In the genomic region with DNA sequence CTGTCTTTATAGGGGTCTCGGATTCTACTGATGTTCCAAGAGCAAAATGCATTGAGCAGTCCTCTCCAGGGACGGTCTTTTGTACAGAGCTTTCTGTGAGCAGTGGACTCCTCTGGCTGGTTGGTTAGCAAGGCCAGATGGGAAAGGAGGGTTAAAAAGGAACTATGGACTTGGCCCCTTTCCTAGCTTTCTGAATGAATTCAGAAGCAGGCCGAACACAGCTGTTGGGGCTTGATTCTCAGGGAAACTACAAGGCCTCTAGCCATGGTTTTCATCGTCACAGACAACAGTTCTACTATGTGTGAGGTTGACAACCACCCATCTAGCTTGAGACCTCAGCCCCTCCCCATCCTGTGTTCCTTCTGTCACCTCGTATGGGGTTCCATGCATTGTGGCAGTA, we compare ENCODE assay signal across 23 mouse cellular contexts. TPM values are rescaled to one million over a fixed set of nuclear protein-coding genes. Genes with fewer than 3 reads are reported as not detected.
DNase-seq lines count a peak whose midpoint lies in the region; ATAC-seq and TF ChIP-seq lines count a peak whose summit lies in the region.
"Had no signal": no experiment of that assay in that cellular context is flagged by ENCODE, and none has a peak within 500 bp of the region (broad histone marks: within the 10 kb centered on the region; RNA-seq: fewer than 3 reads in every experiment).

No protein-coding gene starts in this region.

- H3K9ac ChIP-seq in heart, postnatal 0 days (replicated peaks; ENCODE audit: low read depth, low read length), result no peak overlapping the region
- H3K9ac ChIP-seq in midbrain, embryonic 14.5 days (replicated peaks; ENCODE audit: low read length), result no peak overlapping the region
- H3K9ac ChIP-seq: embryonic facial prominence, embryonic 12.5 days; hindbrain, embryonic 15.5 days; liver, postnatal 0 days; neural tube, embryonic 15.5 days had no signal

- no peak overlapping the region for H3K27ac ChIP-seq in heart, postnatal 0 days (ENCODE audit: low read depth)
- H3K27ac ChIP-seq in midbrain, embryonic 14.5 days (replicated peaks; ENCODE audit: low read depth, low read length), result no peak overlapping the region
- H3K27ac ChIP-seq in midbrain, embryonic 10.5 days (replicated peaks), result no peak overlapping the region
- H3K27ac ChIP-seq: embryonic facial prominence, embryonic 12.5 days; hindbrain, embryonic 15.5 days; neural tube, embryonic 15.5 days had no signal

- intact Hi-C loops in heart, postnatal 36 days (cut with DNase I), result no loop called here

- H3K36me3 ChIP-seq in heart, postnatal 0 days (replicated peaks; ENCODE audit: control insufficient read depth, insufficient read depth, low read length), result no peaks in the 10 kb centered on the region
- H3K36me3 ChIP-seq in midbrain, embryonic 14.5 days (ENCODE audit: control insufficient read depth, insufficient read depth, low read length), result no peaks in the 10 kb centered on the region
- H3K36me3 ChIP-seq in midbrain, embryonic 10.5 days, result no peaks in the 10 kb centered on the region
- H3K36me3 ChIP-seq: embryonic facial prominence, embryonic 12.5 days; hindbrain, embryonic 15.5 days; neural tube, embryonic 15.5 days had no signal

- no peak for TF ChIP-seq EP300 in heart, postnatal 0 days (IDR thresholded peaks at IDR 0.05; ENCODE audit: low read depth)

- no peaks in the 10 kb centered on the region for H3K4me1 ChIP-seq in heart, postnatal 0 days (ENCODE audit: control insufficient read depth, insufficient read depth)
- no peaks in the 10 kb centered on the region for H3K4me1 ChIP-seq in midbrain, embryonic 14.5 days (ENCODE audit: control insufficient read depth, insufficient read depth, low read length)
- no peaks in the 10 kb centered on the region for H3K4me1 ChIP-seq in midbrain, embryonic 10.5 days
- H3K4me1 ChIP-seq: embryonic facial prominence, embryonic 12.5 days; hindbrain, embryonic 15.5 days; neural tube, embryonic 15.5 days had no signal

- no peak for TF ChIP-seq CTCF in heart, postnatal 0 days (IDR thresholded peaks at IDR 0.05; ENCODE audit: low read depth)

- peak; percentile 30 for DNase-seq in heart, postnatal 0 days (ENCODE audit: low spot score)
- DNase-seq in heart, postnatal 36 days, result no peak
- peak; percentile 21 to 28 for DNase-seq in kidney, postnatal 4 days
- DNase-seq in kidney, postnatal 25 days, result no peak
- DNase-seq in midbrain, embryonic 14.5 days, result peak; percentile 2
- no peak for DNase-seq in midbrain, embryonic 10.5 days (ENCODE audit: low spot score)
- no peak for DNase-seq in urinary bladder, postnatal 14 days (ENCODE audit: low spot score)
- DNase-seq: adrenal gland, postnatal 10 days; B cell, adult 2 months; cerebellum, adult 18-20 months; gastrocnemius, postnatal 25 days; liver; liver, postnatal 0 days; right cerebral cortex, postnatal 4 days; thymus, postnatal 4 days had no signal

- 59% methylated on average over 5 of the region's 5 CpGs for WGBS in heart, postnatal 0 days
- 81% methylated on average over 5 of the region's 5 CpGs for WGBS in midbrain, embryonic 14.5 days
- 85% methylated on average over 5 of the region's 5 CpGs for WGBS in midbrain, embryonic 10.5 days

- H3K9me3 ChIP-seq in heart, postnatal 0 days (replicated peaks; ENCODE audit: control insufficient read depth, low read length), result no peaks in the 10 kb centered on the region
- H3K9me3 ChIP-seq in midbrain, embryonic 14.5 days (ENCODE audit: control insufficient read depth, low read length), result no peaks in the 10 kb centered on the region
- H3K9me3 ChIP-seq in midbrain, embryonic 10.5 days (replicated peaks), result no peaks in the 10 kb centered on the region
- H3K9me3 ChIP-seq: embryonic facial prominence, embryonic 12.5 days; hindbrain, embryonic 15.5 days; neural tube, embryonic 15.5 days had no signal

- H3K4me3 ChIP-seq in heart, postnatal 0 days (ENCODE audit: low read depth, low read length), result no peak overlapping the region
- H3K4me3 ChIP-seq in midbrain, embryonic 14.5 days (replicated peaks; ENCODE audit: low read depth, low read length), result no peak overlapping the region
- H3K4me3 ChIP-seq in midbrain, embryonic 10.5 days, result no peak overlapping the region
- H3K4me3 ChIP-seq: embryonic facial prominence, embryonic 12.5 days; hindbrain, embryonic 15.5 days; neural tube, embryonic 15.5 days had no signal

- H3K4me2 ChIP-seq in heart, postnatal 0 days (ENCODE audit: low read depth, low read length), result no peak overlapping the region
- no peak overlapping the region for H3K4me2 ChIP-seq in midbrain, embryonic 14.5 days (ENCODE audit: low read length)
- H3K4me2 ChIP-seq: embryonic facial prominence, embryonic 12.5 days; hindbrain, embryonic 15.5 days; neural tube, embryonic 15.5 days had no signal

- 0 out of 2 replicates have a peak, but pooled peaks cover 2% of the 10 kb centered on the region for H3K27me3 ChIP-seq in heart, postnatal 0 days (ENCODE audit: control insufficient read depth, insufficient read depth, low read length)
- no peaks in the 10 kb centered on the region for H3K27me3 ChIP-seq in midbrain, embryonic 14.5 days (ENCODE audit: control insufficient read depth, insufficient read depth, low read length)
- no peaks in the 10 kb centered on the region for H3K27me3 ChIP-seq in midbrain, embryonic 10.5 days (ENCODE audit: low read depth, poor library complexity, severe bottlenecking)
- H3K27me3 ChIP-seq: embryonic facial prominence, embryonic 12.5 days; hindbrain, embryonic 15.5 days; neural tube, embryonic 15.5 days had no signal

- ATAC-seq in heart, postnatal 0 days (ENCODE audit: insufficient read depth, low read depth), result no peak
- no peak for ATAC-seq in midbrain, embryonic 14.5 days (ENCODE audit: low FRiP score, low TSS enrichment)
- ATAC-seq: liver, postnatal 0 days had no signal

RNA-seq across cellular contexts. Expression of gene Mprip, which starts 31.2 kb away (rescaled TPM):
- 132 and 135 TPM in 2 replicates for total RNA-seq in heart, postnatal 0 days (2014; rRNA removed; ENCODE audit: low replicate concordance)
- 32.5 and 35.9 TPM in 2 replicates for polyA plus RNA-seq in heart, postnatal 0 days (2015; fragmentation: Nextera tagmentation; extraction: Ambion mirVana)
- total RNA-seq in heart, postnatal 36 days (2021), result 100 to 1,000 TPM; 137 to 147 TPM
- polyA plus RNA-seq in midbrain, embryonic 14.5 days (2014; fragmentation: Nextera tagmentation; extraction: Ambion mirVana), result 62.6 and 68.7 TPM in 2 replicates
- polyA plus RNA-seq in midbrain, embryonic 10.5 days (2016; fragmentation: Nextera tagmentation; extraction: Ambion mirVana), result 24.6 and 27.1 TPM in 2 replicates

RNA-seq across cellular contexts. Expression of gene Olfr223, which starts 36.8 kb away (rescaled TPM):
- total RNA-seq in heart, postnatal 0 days (2014; rRNA removed; ENCODE audit: low replicate concordance), result not detected in 2 replicates
- not detected in 2 replicates for polyA plus RNA-seq in heart, postnatal 0 days (2015; fragmentation: Nextera tagmentation; extraction: Ambion mirVana)
- not detected for total RNA-seq in heart, postnatal 36 days (2021)
- not detected in 2 replicates for polyA plus RNA-seq in midbrain, embryonic 14.5 days (2014; fragmentation: Nextera tagmentation; extraction: Ambion mirVana)
- not detected in 2 replicates for polyA plus RNA-seq in midbrain, embryonic 10.5 days (2016; fragmentation: Nextera tagmentation; extraction: Ambion mirVana)
- total RNA-seq: adrenal gland, postnatal 10 days; common myeloid progenitor, adult 5-6 weeks; gastrocnemius, postnatal 25 days; heart, adult 8-10 months; left cerebral cortex, postnatal 10 days had no signal
- polyA plus RNA-seq: embryonic facial prominence, embryonic 12.5 days; heart, embryonic 16.5 days; hindbrain, embryonic 15.5 days; kidney, embryonic 14.5 days; liver, postnatal 0 days; neural tube, embryonic 15.5 days had no signal

RNA-seq across cellular contexts. Expression of gene Olfr222, which starts 53.8 kb away (rescaled TPM):
- total RNA-seq in heart, postnatal 0 days (2014; rRNA removed; ENCODE audit: low replicate concordance), result not detected in 2 replicates
- polyA plus RNA-seq in heart, postnatal 0 days (2015; fragmentation: Nextera tagmentation; extraction: Ambion mirVana), result not detected in 2 replicates
- total RNA-seq in heart, postnatal 36 days (2021), result not detected
- polyA plus RNA-seq in midbrain, embryonic 14.5 days (2014; fragmentation: Nextera tagmentation; extraction: Ambion mirVana), result not detected in 2 replicates
- polyA plus RNA-seq in midbrain, embryonic 10.5 days (2016; fragmentation: Nextera tagmentation; extraction: Ambion mirVana), result not detected in 2 replicates
- total RNA-seq: adrenal gland, postnatal 10 days; common myeloid progenitor, adult 5-6 weeks; gastrocnemius, postnatal 25 days; heart, adult 8-10 months; left cerebral cortex, postnatal 10 days had no signal
- polyA plus RNA-seq: heart, embryonic 16.5 days; hindbrain, embryonic 15.5 days; kidney, embryonic 14.5 days; liver, postnatal 0 days; neural tube, embryonic 15.5 days had no signal

Comparison
In these comparisons a context has a peak if more than half of its experiments do, and no peak if none do; other contexts are left out.
1. DNase-seq: peak in heart, postnatal 0 days (single experiment), kidney, postnatal 4 days (2 of 2) and midbrain, embryonic 14.5 days (single experiment); none in heart, postnatal 36 days (0 of 2), kidney, postnatal 25 days (0 of 2), midbrain, embryonic 10.5 days (single experiment) and urinary bladder, postnatal 14 days (single experiment).